Mouse (Mus musculus) G1E-ER4 (cell line): ENCODE measurements around the gene Uqcr10. TPM values are rescaled to one million over a fixed set of nuclear protein-coding genes. Genes with fewer than 3 reads are reported as not detected.

ENCODE experiments used
- GATA1 ChIP-seq: IDR thresholded peaks from one replicate; pipeline ENCODE4 v1.8.0; 2012; ENCODE audit warnings: low read length, inconsistent platforms
- polyA plus RNA-seq: library from polyadenylated mRNA; stranded (reverse); fragments of >175 nt; gene quantifications from 2 replicates; pipeline ENCODE4 v1.2.3, GENCODE M21; 2012

Gene Uqcr10
- polyA plus RNA-seq, 1 experiment = 39.5 TPM

DNA sequence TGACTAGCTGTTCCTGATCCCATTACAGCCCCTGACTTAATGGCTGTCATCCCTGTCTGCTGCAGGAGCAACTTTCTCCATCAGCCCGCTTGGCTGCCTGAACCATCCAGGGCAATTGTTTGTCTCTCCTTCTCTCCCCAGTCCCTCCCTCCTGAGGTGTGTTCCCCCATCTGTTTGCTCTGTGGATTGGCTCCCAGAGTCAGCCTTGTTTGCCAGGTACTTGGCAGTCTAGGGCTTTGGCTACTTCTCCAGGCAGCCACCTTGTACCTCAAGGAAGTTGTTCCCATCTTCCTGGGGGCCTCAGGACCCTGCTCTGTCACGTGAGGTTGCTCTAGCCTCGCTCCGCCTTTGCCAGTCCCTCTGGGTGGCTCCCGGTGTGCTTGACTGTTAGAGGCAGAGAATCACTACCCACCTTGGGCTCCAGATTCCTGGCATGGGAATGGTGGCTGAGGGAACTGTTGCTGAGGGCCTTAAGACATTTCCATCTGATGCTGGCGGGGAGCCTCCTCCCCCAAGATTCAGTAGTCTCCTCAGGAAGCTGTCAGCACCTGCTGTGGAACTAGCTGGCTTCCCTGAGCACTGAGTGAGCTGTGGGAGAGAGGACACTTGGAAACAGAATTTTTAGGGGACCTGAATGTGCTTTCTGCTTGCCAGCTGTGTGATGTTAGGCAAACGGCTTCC is 16.9 kb upstream of the Uqcr10 start:
- TF ChIP-seq GATA1 = no peak

GRCm38 (mm10) chr11:4720393-4720792 is 16.3 kb upstream of the Uqcr10 start:
- TF ChIP-seq GATA1 = no peak

DNA sequence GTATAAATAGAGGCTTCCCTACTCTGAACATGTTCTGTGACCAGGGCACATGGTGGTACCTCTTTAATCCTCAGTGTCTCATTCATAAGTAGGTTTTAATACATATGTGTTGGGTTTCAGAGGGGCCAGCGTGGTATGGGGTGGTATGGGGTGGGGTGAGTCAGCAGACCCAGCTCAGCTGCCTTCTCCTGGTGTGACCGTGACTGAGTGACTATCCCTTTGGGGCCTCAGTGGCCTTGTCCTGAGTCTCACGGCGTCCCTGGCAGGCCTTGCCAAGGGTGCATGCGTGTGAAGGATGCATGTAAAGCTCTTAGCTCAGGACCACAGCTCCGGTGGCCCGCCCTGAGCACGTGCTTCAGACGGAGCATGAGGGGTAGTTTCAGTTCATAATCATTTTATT is 15.8 kb upstream of the Uqcr10 start:
- no peak for TF ChIP-seq GATA1

GRCm38 (mm10) chr11:4718548-4718947 is 14.4 kb upstream of the Uqcr10 start:
- no peak for TF ChIP-seq GATA1

DNA sequence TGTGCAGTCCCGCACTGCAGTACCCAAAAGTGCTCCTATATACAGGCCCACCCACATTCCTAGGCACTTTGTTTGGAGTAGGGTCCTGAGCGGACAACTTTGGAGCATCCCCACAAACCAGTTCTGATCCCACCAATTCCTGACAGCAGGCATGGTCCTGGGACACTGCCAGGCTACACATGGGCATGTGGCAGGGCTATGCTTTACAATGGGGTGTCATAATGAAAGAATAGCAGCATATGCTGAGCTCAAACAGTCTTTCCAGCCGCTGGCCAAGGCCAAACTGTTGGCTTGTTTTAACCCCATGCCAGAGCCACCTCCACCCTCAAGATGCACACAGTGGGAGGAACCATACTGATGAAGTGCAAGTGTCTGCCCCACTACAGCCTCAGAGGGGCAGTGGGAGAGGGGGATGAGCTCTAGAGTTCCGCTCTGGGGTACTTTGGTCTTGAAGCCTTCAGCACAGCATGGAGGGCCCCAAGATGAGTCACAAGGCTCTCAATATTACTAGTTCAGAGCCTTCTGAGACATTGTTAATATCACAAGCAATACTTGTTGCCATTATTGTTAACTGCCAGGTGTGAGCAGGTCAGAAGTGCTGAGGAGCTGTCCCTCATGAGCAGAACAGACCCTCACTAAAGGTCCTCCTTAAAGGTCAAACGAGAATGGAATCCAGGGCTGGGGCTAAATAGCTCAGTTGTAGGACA is 12.5 kb upstream of the Uqcr10 start:
- TF ChIP-seq GATA1 = no peak

DNA sequence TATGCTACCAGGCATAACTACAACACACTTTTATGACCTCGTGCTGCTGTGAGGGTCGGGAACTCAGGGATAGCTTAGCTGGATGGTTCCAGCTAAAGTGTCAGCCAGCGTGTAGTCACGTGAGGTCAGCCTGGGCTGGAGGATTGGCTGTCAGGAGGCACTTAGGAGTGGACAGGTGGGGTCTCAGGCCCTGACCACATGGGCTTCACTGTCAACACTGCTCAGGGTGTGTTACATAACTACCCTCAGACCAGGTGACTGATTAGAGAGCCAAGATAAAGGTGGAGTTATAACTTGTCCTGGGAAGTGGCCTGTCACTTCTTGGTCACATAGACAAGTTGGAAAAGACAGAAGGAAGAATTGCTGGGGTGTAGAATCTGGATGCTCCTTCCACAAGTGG is 11.5 kb upstream of the Uqcr10 start:
- TF ChIP-seq GATA1 = no peak

DNA sequence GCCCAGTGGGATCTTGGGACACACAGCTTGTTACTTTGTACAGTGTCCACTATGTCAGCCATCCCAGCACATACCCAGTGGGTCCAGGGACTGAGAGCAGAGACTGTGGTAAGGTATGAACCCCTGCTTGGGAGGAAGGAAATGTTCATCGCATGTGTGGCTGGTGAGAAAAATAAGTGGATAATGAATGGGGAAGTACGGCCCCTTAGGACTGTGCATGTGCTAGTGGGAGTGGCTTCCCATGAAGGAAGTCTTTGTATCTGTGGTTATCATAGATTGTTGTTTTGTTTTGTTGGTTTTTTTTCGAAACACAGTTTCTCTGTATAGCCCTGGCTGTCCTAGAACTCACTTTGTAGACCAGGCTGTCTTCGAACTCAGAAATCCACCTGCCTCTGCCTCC is 10.6 kb upstream of the Uqcr10 start:
- TF ChIP-seq GATA1 = no peak

DNA sequence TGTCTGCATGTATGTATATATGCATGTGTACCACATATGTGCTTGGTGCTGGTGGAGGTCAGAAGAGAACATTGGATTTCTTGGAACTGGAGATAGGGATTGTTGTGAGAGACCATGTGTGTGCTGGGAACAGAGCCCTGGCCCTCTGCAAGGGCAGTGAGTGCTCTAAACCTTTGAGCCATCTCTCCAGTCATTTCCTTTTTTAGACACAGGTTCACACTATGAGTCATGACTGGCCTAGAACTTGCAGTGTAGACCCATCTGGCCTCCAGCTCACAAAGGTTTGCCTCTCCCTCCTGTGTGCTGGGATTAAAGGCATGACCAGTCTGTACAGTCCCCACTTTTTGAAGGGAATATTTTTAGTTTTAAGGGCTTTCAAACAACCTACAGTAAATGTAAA is 8.7 kb upstream of the Uqcr10 start:
- TF ChIP-seq GATA1 = no peak

- TF ChIP-seq GATA1 = no peak
Measured at GRCm38 (mm10) chr11:4705178-4705577, 1.0 kb upstream of the Uqcr10 start.

DNA sequence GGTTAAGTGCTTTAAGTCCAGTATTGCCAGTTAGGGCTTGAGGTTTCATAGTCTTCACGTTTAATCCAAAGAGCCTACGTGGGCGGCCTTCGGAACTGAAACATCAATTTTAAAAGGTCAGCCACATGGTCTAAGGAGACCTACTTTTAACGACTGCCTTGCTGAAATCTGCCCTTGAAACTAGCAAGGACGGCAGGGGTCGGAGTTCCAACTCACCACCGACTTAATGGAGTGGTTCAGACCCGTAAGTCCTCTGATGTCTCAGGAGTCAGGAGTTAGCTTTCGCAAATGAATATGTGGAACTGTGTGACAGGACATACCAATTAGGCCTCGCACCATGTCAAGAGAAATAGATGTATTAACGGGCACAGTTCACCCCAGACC is 462 bp downstream of the Uqcr10 start:
- TF ChIP-seq GATA1 = no peak

- TF ChIP-seq GATA1 = no peak
Measured at GRCm38 (mm10) chr11:4700726-4701125, 3.4 kb downstream of the Uqcr10 start.

GRCm38 (mm10) chr11:4697043-4697983 is 6.8 kb downstream of the Uqcr10 start:
- no peak for TF ChIP-seq GATA1

GRCm38 (mm10) chr11:4692162-4692561 is 12.0 kb downstream of the Uqcr10 start:
- no peak for TF ChIP-seq GATA1

- no peak for TF ChIP-seq GATA1
Measured at GRCm38 (mm10) chr11:4691213-4691612, 12.9 kb downstream of the Uqcr10 start.

GRCm38 (mm10) chr11:4690353-4690752 is 13.8 kb downstream of the Uqcr10 start:
- no peak for TF ChIP-seq GATA1
